In genomic region chr14:106500344-106501135, GRCm38 (mm10) we compare ENCODE assay signal across 9 mouse cellular contexts.
A peak's percentile ranks its signal among the peaks of the same experiment; 100 is the strongest.
DNase-seq lines count a peak whose midpoint lies in the region; ATAC-seq lines count a peak whose summit lies in the region.
"Had no signal": no experiment of that assay in that cellular context is flagged by ENCODE, and none has a peak within 500 bp of the region (broad histone marks: within the 10 kb centered on the region; RNA-seq: fewer than 3 reads in every experiment).

No protein-coding gene starts in this region.

- H3K4me2 ChIP-seq in hindbrain, embryonic 11.5 days (replicated peaks; ENCODE audit: low read depth, low read length), result no peak overlapping the region
- no peak overlapping the region for H3K4me2 ChIP-seq in hindbrain, embryonic 12.5 days (replicated peaks)
- H3K4me2 ChIP-seq in stomach, embryonic 16.5 days (ENCODE audit: low read depth, low read length), result peak overlapping the region; percentile 6; the same call in 1 of the 2 replicates
- H3K4me2 ChIP-seq: liver, embryonic 13.5 days had no signal

- no peak overlapping the region for H3K4me3 ChIP-seq in hindbrain, embryonic 11.5 days (ENCODE audit: low read depth, low read length)
- H3K4me3 ChIP-seq in hindbrain, embryonic 12.5 days, result no peak overlapping the region
- no peak overlapping the region; the same call in 1 of the 2 replicates for H3K4me3 ChIP-seq in stomach, embryonic 16.5 days (replicated peaks; ENCODE audit: low read length)
- H3K4me3 ChIP-seq: liver, embryonic 13.5 days had no signal

- no peaks in the 10 kb centered on the region for H3K9me3 ChIP-seq in hindbrain, embryonic 11.5 days (ENCODE audit: control insufficient read depth, low read length)
- H3K9me3 ChIP-seq in hindbrain, embryonic 12.5 days (replicated peaks), result no peaks in the 10 kb centered on the region
- no peaks in the 10 kb centered on the region for H3K9me3 ChIP-seq in stomach, embryonic 16.5 days (replicated peaks; ENCODE audit: control insufficient read depth, low read length)
- H3K9me3 ChIP-seq: liver, embryonic 13.5 days had no signal

- H3K36me3 ChIP-seq in hindbrain, embryonic 11.5 days (ENCODE audit: control insufficient read depth, insufficient read depth, low read length), result no peaks in the 10 kb centered on the region
- H3K36me3 ChIP-seq in hindbrain, embryonic 12.5 days, result no peaks in the 10 kb centered on the region
- no peaks in the 10 kb centered on the region for H3K36me3 ChIP-seq in stomach, embryonic 16.5 days (ENCODE audit: control insufficient read depth, insufficient read depth, low read length)
- H3K36me3 ChIP-seq: liver, embryonic 13.5 days had no signal

- 50% methylated on average over 19 of the region's 19 CpGs for WGBS in hindbrain, embryonic 11.5 days
- 49% methylated on average over 19 of the region's 19 CpGs for WGBS in hindbrain, embryonic 12.5 days
- WGBS in stomach, embryonic 16.5 days, result 34% methylated on average over 19 of the region's 19 CpGs

- no peaks in the 10 kb centered on the region for H3K4me1 ChIP-seq in hindbrain, embryonic 11.5 days (replicated peaks; ENCODE audit: control insufficient read depth, insufficient read depth, low read length)
- H3K4me1 ChIP-seq in hindbrain, embryonic 12.5 days, result no peaks in the 10 kb centered on the region
- no peaks in the 10 kb centered on the region for H3K4me1 ChIP-seq in stomach, embryonic 16.5 days (ENCODE audit: control insufficient read depth, insufficient read depth, low read length)
- H3K4me1 ChIP-seq: liver, embryonic 13.5 days had no signal

- ATAC-seq in hindbrain, embryonic 11.5 days (ENCODE audit: low FRiP score), result peak; percentile 65; the same call in 1 of the 2 replicates
- no peak for ATAC-seq in hindbrain, embryonic 12.5 days (ENCODE audit: low FRiP score)
- ATAC-seq in stomach, embryonic 16.5 days (ENCODE audit: insufficient read depth, low FRiP score), result no peak

- no peak overlapping the region for H3K9ac ChIP-seq in hindbrain, embryonic 11.5 days (ENCODE audit: low read depth, low read length)
- no peak overlapping the region for H3K9ac ChIP-seq in hindbrain, embryonic 12.5 days
- H3K9ac ChIP-seq in stomach, embryonic 16.5 days (ENCODE audit: low read length), result no peak overlapping the region
- H3K9ac ChIP-seq: liver, embryonic 13.5 days had no signal

- H3K27me3 ChIP-seq in hindbrain, embryonic 11.5 days (ENCODE audit: control insufficient read depth, insufficient read depth, low read length), result no peaks in the 10 kb centered on the region
- H3K27me3 ChIP-seq in hindbrain, embryonic 12.5 days, result no peaks in the 10 kb centered on the region
- no peaks in the 10 kb centered on the region for H3K27me3 ChIP-seq in stomach, embryonic 16.5 days (ENCODE audit: control insufficient read depth, insufficient read depth, low read length)
- H3K27me3 ChIP-seq: liver, embryonic 13.5 days had no signal

- no peak overlapping the region for H3K27ac ChIP-seq in hindbrain, embryonic 11.5 days (ENCODE audit: low read depth, low read length)
- H3K27ac ChIP-seq in hindbrain, embryonic 12.5 days, result no peak overlapping the region
- no peak overlapping the region for H3K27ac ChIP-seq in stomach, embryonic 16.5 days (ENCODE audit: low read length)
- H3K27ac ChIP-seq: liver, embryonic 13.5 days had no signal

- DNase-seq in hindbrain, embryonic 11.5 days (ENCODE audit: low spot score), result peak; percentile 76
- peak; percentile 81 for DNase-seq in Muller cell, postnatal 12 days (ENCODE audit: inconsistent ontology term)
- peak; percentile 43 for DNase-seq in embryo, embryonic 11.5 days (ENCODE audit: low read depth, low spot score)
- DNase-seq in induced T-regulatory cell, adult 2 months (ENCODE audit: low read depth), result peak; percentile 15
- peak; percentile 41 for DNase-seq in lung, postnatal 10 days
- no peak for DNase-seq in urinary bladder, postnatal 10 days (ENCODE audit: low spot score)
- DNase-seq: liver, embryonic 13.5 days had no signal
